34 mouse cellular contexts compared by ENCODE assay signal in the genomic region with DNA sequence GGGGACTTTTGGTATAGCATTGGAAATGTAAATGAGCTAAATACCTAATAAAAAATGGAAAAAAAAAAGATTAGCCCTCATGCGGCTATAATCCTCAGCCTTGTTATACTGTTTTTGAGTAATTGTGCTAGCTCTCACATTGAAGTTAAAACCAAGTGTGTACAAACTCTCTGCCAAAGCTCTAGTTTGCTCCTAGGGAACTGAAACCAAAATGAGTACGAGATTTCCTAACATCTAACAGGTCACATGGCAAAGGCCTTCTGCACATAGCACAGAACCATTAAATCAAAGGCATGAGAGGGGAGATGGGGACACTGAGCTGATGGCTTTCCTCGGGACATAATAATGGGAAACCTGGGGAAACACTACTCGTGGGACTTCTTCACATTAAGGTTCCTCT. TPM values are rescaled to one million over a fixed set of nuclear protein-coding genes. Genes with fewer than 3 reads are reported as not detected.
"Had no signal": no experiment of that assay in that cellular context is flagged by ENCODE, and none has a peak within 500 bp of the region (broad histone marks: within the 10 kb centered on the region; RNA-seq: fewer than 3 reads in every experiment).

No protein-coding gene starts in this region.

- H3K36me3 ChIP-seq: embryonic facial prominence, embryonic 10.5 days; embryonic facial prominence, embryonic 12.5 days; embryonic facial prominence, embryonic 13.5 days; embryonic facial prominence, embryonic 15.5 days; forebrain, embryonic 10.5 days; forebrain, embryonic 12.5 days; forebrain, embryonic 15.5 days had no signal

- H3K4me3 ChIP-seq: embryonic facial prominence, embryonic 10.5 days; embryonic facial prominence, embryonic 12.5 days; embryonic facial prominence, embryonic 13.5 days; embryonic facial prominence, embryonic 15.5 days; erythroblast, embryonic 14.5 days; forebrain, embryonic 10.5 days; forebrain, embryonic 12.5 days; forebrain, embryonic 13.5 days; forebrain, embryonic 15.5 days; gastrocnemius, adult 2 months; heart, adult 2 months had no signal

- H3K27ac ChIP-seq: embryonic facial prominence, embryonic 10.5 days; embryonic facial prominence, embryonic 12.5 days; embryonic facial prominence, embryonic 13.5 days; embryonic facial prominence, embryonic 15.5 days; forebrain, embryonic 10.5 days; forebrain, embryonic 12.5 days; forebrain, embryonic 13.5 days; forebrain, embryonic 15.5 days; gastrocnemius, adult 2 months; heart, adult 2 months had no signal

- H3K9me3 ChIP-seq: embryonic facial prominence, embryonic 10.5 days; embryonic facial prominence, embryonic 12.5 days; embryonic facial prominence, embryonic 13.5 days; embryonic facial prominence, embryonic 15.5 days; forebrain, embryonic 10.5 days; forebrain, embryonic 12.5 days; forebrain, embryonic 13.5 days; forebrain, embryonic 15.5 days had no signal

- H3K4me2 ChIP-seq: embryonic facial prominence, embryonic 12.5 days; embryonic facial prominence, embryonic 13.5 days; embryonic facial prominence, embryonic 15.5 days; forebrain, embryonic 12.5 days; forebrain, embryonic 13.5 days; forebrain, embryonic 15.5 days had no signal

- DNase-seq: cerebellum, adult 9-10 months; cerebellum, adult 9-11 months; cerebellum, postnatal 10 days; cerebellum, postnatal 14 days; cerebellum, postnatal 25 days; cerebellum, postnatal 36 days; embryo, embryonic 11 days; forebrain, postnatal 0 days; gastrocnemius, adult 2 months; gastrocnemius, postnatal 10 days; gastrocnemius, postnatal 14 days; gastrocnemius, postnatal 25 days; gastrocnemius, postnatal 36 days; heart, adult 11 months; heart, adult 18-20 months; heart, adult 2 months had no signal

- H3K27me3 ChIP-seq: embryonic facial prominence, embryonic 12.5 days; embryonic facial prominence, embryonic 13.5 days; embryonic facial prominence, embryonic 15.5 days; forebrain, embryonic 12.5 days; forebrain, embryonic 13.5 days; forebrain, embryonic 15.5 days had no signal

- H3K9ac ChIP-seq: embryonic facial prominence, embryonic 12.5 days; embryonic facial prominence, embryonic 13.5 days; embryonic facial prominence, embryonic 15.5 days; forebrain, embryonic 12.5 days; forebrain, embryonic 13.5 days; forebrain, embryonic 15.5 days; forebrain, postnatal 0 days had no signal

- H3K4me1 ChIP-seq: embryonic facial prominence, embryonic 10.5 days; embryonic facial prominence, embryonic 12.5 days; embryonic facial prominence, embryonic 13.5 days; embryonic facial prominence, embryonic 15.5 days; forebrain, embryonic 10.5 days; forebrain, embryonic 12.5 days; forebrain, embryonic 13.5 days; forebrain, embryonic 15.5 days had no signal

RNA-seq across cellular contexts. Expression of a gene that starts 10.5 kb away (rescaled TPM):
- total RNA-seq: common myeloid progenitor, adult 5-6 weeks; gastrocnemius, adult 18-20 months; gastrocnemius, adult 2 months; gastrocnemius, adult 8-10 months; gastrocnemius, postnatal 10 days; gastrocnemius, postnatal 14 days; gastrocnemius, postnatal 25 days; gastrocnemius, postnatal 36 days; gastrocnemius, postnatal 4 days; granulocyte monocyte progenitor cell, adult 5-6 weeks; heart, adult 18-20 months; heart, adult 2 months; heart, adult 8-10 months had no signal
- polyA plus RNA-seq: embryonic facial prominence, embryonic 13.5 days; erythroblast, embryonic 14.5 days; gonadal fat pad, adult 2 months; heart, adult 2 months had no signal

RNA-seq across cellular contexts. Expression of a gene that starts 10.5 kb away (rescaled TPM):
- total RNA-seq: common myeloid progenitor, adult 5-6 weeks; gastrocnemius, adult 18-20 months; gastrocnemius, adult 2 months; gastrocnemius, adult 8-10 months; gastrocnemius, postnatal 10 days; gastrocnemius, postnatal 14 days; gastrocnemius, postnatal 25 days; gastrocnemius, postnatal 36 days; gastrocnemius, postnatal 4 days; granulocyte monocyte progenitor cell, adult 5-6 weeks; heart, adult 18-20 months; heart, adult 2 months; heart, adult 8-10 months had no signal
- polyA plus RNA-seq: embryonic facial prominence, embryonic 10.5 days; embryonic facial prominence, embryonic 11.5 days; embryonic facial prominence, embryonic 13.5 days; embryonic facial prominence, embryonic 14.5 days; embryonic facial prominence, embryonic 15.5 days; erythroblast, embryonic 14.5 days; gonadal fat pad, adult 2 months; heart, adult 2 months had no signal
